Mouse (Mus musculus) MEL (cell line): ENCODE data around the gene Lamb3. TPM values are rescaled to one million over a fixed set of nuclear protein-coding genes. Genes with fewer than 3 reads are reported as not detected.

ENCODE experiments used
- DNase-seq: peaks from one replicate; pipeline ENCODE4 v3.0.0; 2011; ENCODE audit warnings: low read depth, low spot score
- H3K27ac ChIP-seq: 2 replicates; pipeline ENCODE4 v1.5.1; 2012; ENCODE audit warnings: low read depth, mild to moderate bottlenecking, control low read depth, low read length, moderate library complexity; ENCODE audit not compliant: control insufficient read depth
- H3K27me3 ChIP-seq, 2 experiments: fragments of 150-350 bp in 1 of 2; sonication (generic) in 1 of 2; 2 replicates each; pipeline ENCODE4 v1.6.1; 2012; ENCODE audit warnings: low read length in 2 of 2, mild to moderate bottlenecking in 2 of 2, improper control_type of control experiment in 1 of 2, moderate library complexity in 1 of 2; ENCODE audit not compliant: insufficient read depth in 2 of 2, control insufficient read depth in 1 of 2
- H3K36me3 ChIP-seq, 2 experiments: 2 replicates each; pipeline ENCODE4 v1.6.1; 2012 to 2014; ENCODE audit warnings: low read length in 2 of 2, improper control_type of control experiment in 1 of 2, inconsistent platforms in 1 of 2, mild to moderate bottlenecking in 1 of 2; ENCODE audit not compliant: insufficient read depth in 2 of 2, control insufficient read depth in 1 of 2
- H3K4me1 ChIP-seq, 2 experiments: fragments of 150-350 bp in 1 of 2; sonication (generic) in 1 of 2; 2 replicates each; pipeline ENCODE4 v1.6.1; 2012; ENCODE audit warnings: low read length in 2 of 2, improper control_type of control experiment in 1 of 2, mild to moderate bottlenecking in 1 of 2; ENCODE audit not compliant: insufficient read depth in 2 of 2, control insufficient read depth in 1 of 2
- H3K4me3 ChIP-seq, 2 experiments: fragments of 150-350 bp in 1 of 2; sonication (generic) in 1 of 2; 2 replicates each; pipeline ENCODE4 v1.5.1; 2012; ENCODE audit warnings: low read depth in 2 of 2, low read length in 2 of 2, mild to moderate bottlenecking in 2 of 2, moderate library complexity in 2 of 2, control low read depth in 1 of 2, improper control_type of control experiment in 1 of 2; ENCODE audit not compliant: control insufficient read depth in 1 of 2, insufficient read depth in 1 of 2
- H3K79me2 ChIP-seq: 2 replicates; pipeline ENCODE4 v1.6.1; 2012; ENCODE audit warnings: mild to moderate bottlenecking, low read length, moderate library complexity; ENCODE audit not compliant: control insufficient read depth, poor library complexity, insufficient read depth
- H3K9ac ChIP-seq: 2 replicates; pipeline ENCODE4 v1.6.1; 2012; ENCODE audit warnings: low read depth, mild to moderate bottlenecking, control low read depth, low read length, moderate library complexity; ENCODE audit not compliant: control insufficient read depth, poor library complexity, severe bottlenecking
- H3K9me3 ChIP-seq: fragments of 150-350 bp; sonication (generic); replicated peaks from 2 replicates; pipeline ENCODE4 v1.6.1; 2012; ENCODE audit warnings: mild to moderate bottlenecking, low read length, improper control_type of control experiment, moderate library complexity; ENCODE audit not compliant: insufficient read depth
- CHD1 ChIP-seq: IDR thresholded peaks from 2 replicates; pipeline ENCODE4 v1.6.1; 2012; ENCODE audit warnings: low read depth, mild to moderate bottlenecking, inconsistent platforms, low read length, improper control_type of control experiment
- CHD2 ChIP-seq: IDR thresholded peaks from 2 replicates; pipeline ENCODE4 v1.6.1; 2011; ENCODE audit warnings: low read length, improper control_type of control experiment
- CTCF ChIP-seq, 3 experiments: IDR thresholded peaks in 2 of 3; conservative IDR thresholded peaks in 1 of 3; 2 replicates each; pipeline ENCODE4 v1.5.1; 2011 to 2012; ENCODE audit warnings: low read length in 3 of 3, low read depth in 2 of 3, mild to moderate bottlenecking in 2 of 3, improper control_type of control experiment in 1 of 3, inconsistent platforms in 1 of 3, mixed read lengths in 1 of 3, moderate library complexity in 1 of 3; ENCODE audit not compliant: control insufficient read depth in 1 of 3, insufficient read depth in 1 of 3, poor library complexity in 1 of 3, severe bottlenecking in 1 of 3
- EP300 ChIP-seq, 2 experiments: IDR thresholded peaks; 2 replicates each; pipeline ENCODE4 v1.6.1; 2011; ENCODE audit warnings: improper control_type of control experiment in 2 of 2, low read length in 2 of 2, low read depth in 1 of 2, mild to moderate bottlenecking in 1 of 2
- ETS1 ChIP-seq: IDR thresholded peaks from 2 replicates; pipeline ENCODE4 v1.6.1; 2012; ENCODE audit warnings: low read depth, mild to moderate bottlenecking, inconsistent platforms, low read length, improper control_type of control experiment, moderate library complexity
- GABPA ChIP-seq: IDR thresholded peaks from 2 replicates; pipeline ENCODE4 v1.6.1; 2012; ENCODE audit warnings: low read depth, mild to moderate bottlenecking, inconsistent platforms, low read length, improper control_type of control experiment, moderate library complexity
- GATA1 ChIP-seq: IDR thresholded peaks from 2 replicates; pipeline ENCODE4 v1.6.1; 2011; ENCODE audit warnings: low read depth, low read length, improper control_type of control experiment
- HCFC1 ChIP-seq: IDR thresholded peaks from 2 replicates; pipeline ENCODE4 v1.6.1; 2012; ENCODE audit warnings: low read depth, mild to moderate bottlenecking, inconsistent platforms, low read length, improper control_type of control experiment, moderate library complexity
- MAFK ChIP-seq: IDR thresholded peaks from 2 replicates; pipeline ENCODE4 v1.6.1; 2011; ENCODE audit warnings: low read depth, mild to moderate bottlenecking, low read length, improper control_type of control experiment, borderline replicate concordance
- MAZ ChIP-seq: IDR thresholded peaks from 2 replicates; pipeline ENCODE4 v1.6.1; 2012; ENCODE audit warnings: low read depth, mild to moderate bottlenecking, inconsistent platforms, low read length, improper control_type of control experiment
- MEF2A ChIP-seq: IDR thresholded peaks from 2 replicates; pipeline ENCODE4 v1.6.1; 2014; ENCODE audit warnings: low read depth, mild to moderate bottlenecking, inconsistent platforms, low read length, improper control_type of control experiment; ENCODE audit not compliant: poor library complexity, insufficient replicate concordance, severe bottlenecking; ENCODE audit errors: extremely low read depth
- MYB ChIP-seq: IDR thresholded peaks from 2 replicates; pipeline ENCODE4 v1.6.1; 2011; ENCODE audit warnings: mild to moderate bottlenecking, low read depth, low read length, improper control_type of control experiment
- NELFE ChIP-seq: IDR thresholded peaks from 2 replicates; pipeline ENCODE4 v1.6.1; 2011; ENCODE audit warnings: low read depth, low read length, improper control_type of control experiment
- NRF1 ChIP-seq: IDR thresholded peaks from 2 replicates; pipeline ENCODE4 v1.6.1; 2014; ENCODE audit warnings: low read depth, mild to moderate bottlenecking, inconsistent platforms, low read length, improper control_type of control experiment, moderate library complexity; ENCODE audit not compliant: poor library complexity, insufficient read depth, severe bottlenecking
- POLR2AphosphoS5 ChIP-seq: IDR thresholded peaks from 2 replicates; pipeline ENCODE4 v1.6.1; 2012; ENCODE audit warnings: low read depth, borderline replicate concordance, mild to moderate bottlenecking, inconsistent platforms, low read length, moderate library complexity, mixed read lengths
- RAD21 ChIP-seq: IDR thresholded peaks from 2 replicates; pipeline ENCODE4 v1.6.1; 2011; ENCODE audit warnings: mild to moderate bottlenecking, low read depth, low read length, improper control_type of control experiment
- RCOR1 ChIP-seq: IDR thresholded peaks from 2 replicates; pipeline ENCODE4 v1.6.1; 2012; ENCODE audit warnings: low read depth, mild to moderate bottlenecking, inconsistent platforms, low read length, improper control_type of control experiment
- SIN3A ChIP-seq: IDR thresholded peaks from 2 replicates; pipeline ENCODE4 v1.6.1; 2012; ENCODE audit warnings: low read length, improper control_type of control experiment, inconsistent platforms
- SMC3 ChIP-seq: IDR thresholded peaks from 2 replicates; pipeline ENCODE4 v1.6.1; 2011; ENCODE audit warnings: low read depth, low read length, improper control_type of control experiment
- TAL1 ChIP-seq: IDR thresholded peaks from 2 replicates; pipeline ENCODE4 v1.6.1; 2012; ENCODE audit warnings: mild to moderate bottlenecking, inconsistent platforms, low read length, moderate library complexity, mixed read lengths
- TBP ChIP-seq: IDR thresholded peaks from 2 replicates; pipeline ENCODE4 v1.8.0; 2011; ENCODE audit warnings: low read depth, low read length, improper control_type of control experiment
- UBTF ChIP-seq: IDR thresholded peaks from 2 replicates; pipeline ENCODE4 v1.6.1; 2012; ENCODE audit warnings: low read depth, mild to moderate bottlenecking, inconsistent platforms, low read length, improper control_type of control experiment, moderate library complexity, borderline replicate concordance; ENCODE audit not compliant: insufficient read depth
- USF1 ChIP-seq: IDR thresholded peaks from 2 replicates; pipeline ENCODE4 v1.6.1; 2014; ENCODE audit warnings: low read depth, mild to moderate bottlenecking, inconsistent platforms, low read length, improper control_type of control experiment, moderate library complexity
- USF2 ChIP-seq, 2 experiments: IDR thresholded peaks; 2 replicates each; pipeline ENCODE4 v1.6.1; 2011 to 2012; ENCODE audit warnings: improper control_type of control experiment in 2 of 2, low read length in 2 of 2, borderline replicate concordance in 1 of 2, inconsistent platforms in 1 of 2, low read depth in 1 of 2, mild to moderate bottlenecking in 1 of 2; ENCODE audit not compliant: insufficient read depth in 1 of 2
- ZMIZ1 ChIP-seq: IDR thresholded peaks from 2 replicates; pipeline ENCODE4 v1.6.1; 2012; ENCODE audit warnings: low read depth, mild to moderate bottlenecking, inconsistent platforms, low read length, improper control_type of control experiment, moderate library complexity
- polyA plus RNA-seq, 2 experiments: library from polyadenylated mRNA; stranded (reverse) in 1 of 2; unstranded in 1 of 2; fragments of >175 nt in 1 of 2; fragments of >200 nt in 1 of 2; gene quantifications; 2 replicates each; pipeline versions ENCODE4 v1.2.1 to v1.2.4; 2012; ENCODE audit warnings: low replicate concordance in 2 of 2, low read depth in 1 of 2; ENCODE audit not compliant: insufficient read length in 2 of 2, insufficient read depth in 1 of 2, missing spikeins in 1 of 2
- total RNA-seq: library from RNA; depleted of rRNA; stranded (reverse); fragments of 300-350 nt; gene quantifications from 2 replicates; pipeline ENCODE4 v1.2.3, GENCODE M21; 2012

The Lamb3 gene
- total and polyA plus RNA-seq, 3 experiments = 0.03 to 0.35 TPM; not detected in 1

DNA sequence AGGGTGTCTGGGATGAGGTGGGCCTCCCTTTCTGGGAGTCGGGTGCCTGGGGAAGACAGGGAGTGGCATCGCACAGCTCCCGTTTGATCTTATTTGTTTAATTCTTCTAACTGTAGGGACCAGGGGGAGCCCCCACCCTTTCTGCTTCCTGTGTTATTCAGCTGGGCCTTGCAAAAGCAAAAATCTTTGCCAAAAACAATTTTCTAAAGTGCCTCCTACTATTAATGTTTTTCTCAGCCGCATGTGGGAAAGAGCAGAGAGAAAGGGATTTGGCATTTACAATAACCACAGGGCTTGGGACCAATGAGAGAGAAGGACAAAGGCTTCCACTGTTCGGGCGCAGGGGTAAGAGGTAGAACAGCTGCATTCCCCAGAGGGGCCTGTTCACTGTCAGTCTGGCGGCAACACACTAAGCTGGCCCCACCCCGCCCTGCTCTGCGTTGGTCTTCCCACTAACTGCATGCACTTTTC lies 18.3 kb upstream of the Lamb3 start:
- H3K4me1 ChIP-seq = no peaks in the 10 kb centered on the region
- no peak for DNase-seq
- H3K36me3 ChIP-seq = no peaks in the 10 kb centered on the region
- H3K4me3 ChIP-seq = no peak overlapping the region
- H3K27me3 ChIP-seq = no peaks in the 10 kb centered on the region
- TF ChIP-seq NELFE = no peak
- TF ChIP-seq SMC3 = no peak
- no peak for TF ChIP-seq UBTF
- no peak for TF ChIP-seq CHD2
- no peak for TF ChIP-seq CHD1
- TF ChIP-seq MEF2A = no peak
- no peak for TF ChIP-seq MAZ
- TF ChIP-seq MYB = no peak
- no peak for TF ChIP-seq TBP
- no peak for TF ChIP-seq POLR2AphosphoS5
- TF ChIP-seq USF1 = no peak
- no peak for TF ChIP-seq HCFC1
- no peak for TF ChIP-seq SIN3A
- no peak for TF ChIP-seq EP300 (IDR thresholded peaks at IDR 0.05; ENCODE audit: low read depth in 1 of 2, low read length in 2 of 2)
- TF ChIP-seq RAD21 = no peak
- no peak for TF ChIP-seq NRF1
- H3K27ac ChIP-seq = no peak overlapping the region
- no peaks in the 10 kb centered on the region for H3K79me2 ChIP-seq
- H3K9me3 ChIP-seq = no peaks in the 10 kb centered on the region
- H3K9ac ChIP-seq = no peak overlapping the region

- TF ChIP-seq ETS1 = no peak
- no peak for TF ChIP-seq GABPA
- no peak for TF ChIP-seq MYB
- TF ChIP-seq RCOR1 = no peak
- TF ChIP-seq SMC3 = no peak
- TF ChIP-seq CHD2 = no peak
- no peak for TF ChIP-seq EP300 (IDR thresholded peaks at IDR 0.05; ENCODE audit: low read depth in 1 of 2, low read length in 2 of 2)
- no peak for TF ChIP-seq MAFK
- no peak for TF ChIP-seq GATA1
- no peak for TF ChIP-seq MAZ
- no peak for TF ChIP-seq ZMIZ1
- TF ChIP-seq SIN3A = no peak
- no peak for TF ChIP-seq CTCF (IDR thresholded peaks at IDR 0.05 in 2 of 3, conservative IDR thresholded peaks at IDR 0.05 in 1 of 3; ENCODE audit: control insufficient read depth in 1 of 3, insufficient read depth in 1 of 3, low read depth in 2 of 3, low read length in 3 of 3, poor library complexity in 1 of 3, severe bottlenecking in 1 of 3)
- TF ChIP-seq USF2 (IDR thresholded peaks at IDR 0.05; ENCODE audit: borderline replicate concordance in 1 of 2, insufficient read depth in 1 of 2, low read depth in 1 of 2, low read length in 2 of 2) = no peak
- TF ChIP-seq TAL1 = no peak
Observed at GRCm38 (mm10) chr1:193189771-193190170, 17.7 kb upstream of the Lamb3 start.

More at GRCm38 (mm10) chr1:193189771-193190170, 17.7 kb upstream of the Lamb3 start:
- Histone ChIP-seq H3K79me2 (no peaks in the 10 kb centered on the region), H3K4me3 (no peak overlapping the region), H3K4me1 (no peaks in the 10 kb centered on the region), H3K9ac (no peak overlapping the region), H3K9me3 (no peaks in the 10 kb centered on the region), H3K36me3 (no peaks in the 10 kb centered on the region), H3K27ac (no peak overlapping the region), H3K27me3 (no peaks in the 10 kb centered on the region)
- no peak for DNase-seq
